11 mouse cellular contexts compared by ENCODE assay signal in genomic region chr7:98108636-98109430, GRCm38 (mm10). TPM values are rescaled to one million over a fixed set of nuclear protein-coding genes. Genes with fewer than 3 reads are reported as not detected.
A peak's percentile ranks its signal among the peaks of the same experiment; 100 is the strongest.
DNase-seq lines count a peak whose midpoint lies in the region; ATAC-seq and TF ChIP-seq lines count a peak whose summit lies in the region.
"Had no signal": no experiment of that assay in that cellular context is flagged by ENCODE, and none has a peak within 500 bp of the region (broad histone marks: within the 10 kb centered on the region; RNA-seq: fewer than 3 reads in every experiment).

No protein-coding gene starts in this region.

- no peak for TF ChIP-seq CTCF in CH12.LX (conservative IDR thresholded peaks at IDR 0.05 in 1 of 2, IDR thresholded peaks at IDR 0.05 in 1 of 2; ENCODE audit: low read depth in 2 of 2, low read length in 2 of 2)

- H3K27ac ChIP-seq in kidney, embryonic 16.5 days (ENCODE audit: low read length) = no peak overlapping the region
- no peak overlapping the region for H3K27ac ChIP-seq in CH12.LX (ENCODE audit: insufficient read depth, low read depth)

- no peak for ATAC-seq in kidney, embryonic 16.5 days (ENCODE audit: low FRiP score, low TSS enrichment)
- ATAC-seq in common myeloid progenitor, adult 5-6 weeks (replicated peaks; ENCODE audit: low read depth, poor library complexity, severe bottlenecking) = peak; percentile 43
- ATAC-seq: intestine, embryonic 16.5 days had no signal

- peaks cover 12% of the 10 kb centered on the region; the same call in 1 of the 2 replicates for H3K27me3 ChIP-seq in kidney, embryonic 16.5 days (ENCODE audit: insufficient read depth, low read length)
- peaks cover 4% of the 10 kb centered on the region for H3K27me3 ChIP-seq in CH12.LX (replicated peaks)

- H3K9me3 ChIP-seq in kidney, embryonic 16.5 days (ENCODE audit: low read length) = no peaks in the 10 kb centered on the region
- no peaks in the 10 kb centered on the region for H3K9me3 ChIP-seq in CH12.LX (replicated peaks; ENCODE audit: low read length)

- no peak overlapping the region for H3K9ac ChIP-seq in kidney, embryonic 16.5 days (replicated peaks; ENCODE audit: low read length)
- H3K9ac ChIP-seq in CH12.LX (ENCODE audit: insufficient read depth, low read depth) = peak overlapping the region; percentile 37

- H3K4me1 ChIP-seq in kidney, embryonic 16.5 days (ENCODE audit: insufficient read depth, low read length) = peaks cover 32% of the 10 kb centered on the region
- peaks cover 9 to 10% of the 10 kb centered on the region in 2 experiments for H3K4me1 ChIP-seq in CH12.LX (ENCODE audit: control insufficient read depth in 1 of 2, insufficient read depth in 2 of 2)

- in situ Hi-C loops in CH12.LX (cut with MboI; ENCODE audit: low pct_ligation_motif_present, low pct_unique_long_range_greater_than_20kb, low sequenced_read_pairs) = no loop called here

- H3K36me3 ChIP-seq in kidney, embryonic 16.5 days (ENCODE audit: insufficient read depth, low read length) = no peaks in the 10 kb centered on the region
- no peaks in the 10 kb centered on the region for H3K36me3 ChIP-seq in CH12.LX (replicated peaks in 1 of 2; ENCODE audit: control insufficient read depth in 1 of 2, insufficient read depth in 1 of 2, low read length in 1 of 2)

- WGBS in kidney, embryonic 16.5 days = 77% methylated on average over 16 of the region's 16 CpGs

- peak; percentile 57 for TF ChIP-seq EP300 in CH12.LX (IDR thresholded peaks at IDR 0.05; ENCODE audit: low read length)

- H3K79me2 ChIP-seq in CH12.LX (replicated peaks; ENCODE audit: control insufficient read depth, extremely low read depth, insufficient read depth, poor library complexity, severe bottlenecking) = no peaks in the 10 kb centered on the region

- DNase-seq in kidney, postnatal 4 days = peak; percentile 32 to 45
- peak; percentile 40 to 50 for DNase-seq in B cell, adult 2 months
- DNase-seq in CH12.LX (ENCODE audit: extremely low read depth) = peak; percentile 46
- DNase-seq in adrenal gland, postnatal 25 days = no peak
- DNase-seq in retina, embryonic 14.5 days (ENCODE audit: low spot score) = no peak
- no peak for DNase-seq in layer of hippocampus, postnatal 25 days (ENCODE audit: extremely low spot score in 1 of 2, low spot score in 1 of 2)
- DNase-seq: lung, postnatal 10 days had no signal

- TF ChIP-seq POLR2A in CH12.LX (IDR thresholded peaks at IDR 0.05; ENCODE audit: low read depth, low read length) = no peak

- dilution Hi-C loops in CH12.LX (cut with MboI; ENCODE audit: extremely low pct_ligation_motif_present, extremely low pct_unique_long_range_greater_than_20kb, low sequenced_read_pairs) = no loop called here

- no peak for TF ChIP-seq RAD21 in CH12.LX (IDR thresholded peaks at IDR 0.05; ENCODE audit: low read depth, low read length)

- no peak overlapping the region for H3K4me3 ChIP-seq in kidney, embryonic 16.5 days (ENCODE audit: low read length)
- H3K4me3 ChIP-seq in CH12.LX (replicated peaks in 1 of 3; ENCODE audit: low read depth in 2 of 3, low read length in 2 of 3, poor library complexity in 1 of 3) = no peak overlapping the region
- H3K4me3 ChIP-seq: myocyte had no signal

- H3K4me2 ChIP-seq in kidney, embryonic 16.5 days (replicated peaks; ENCODE audit: low read depth, low read length) = no peak overlapping the region
- H3K4me2 ChIP-seq in CH12.LX (ENCODE audit: insufficient read depth, low read depth, poor library complexity, severe bottlenecking) = peak overlapping the region; percentile 7; the same call in 1 of the 2 replicates

TF ChIP-seq in CH12.LX, 34 proteins besides CTCF, POLR2A, EP300 and RAD21:
- no peak for TF ChIP-seq JUND (conservative IDR thresholded peaks at IDR 0.05; ENCODE audit: low read depth, low read length)
- TF ChIP-seq BHLHE40 (IDR thresholded peaks at IDR 0.05; ENCODE audit: low read depth, low read length) = peak; percentile 60
- no peak for TF ChIP-seq ELF1 (IDR thresholded peaks at IDR 0.05; ENCODE audit: low read depth, low read length)
- no peak for TF ChIP-seq SIN3A (IDR thresholded peaks at IDR 0.05; ENCODE audit: low read length)
- TF ChIP-seq RCOR1 (conservative IDR thresholded peaks at IDR 0.05; ENCODE audit: low read depth, low read length) = 0 out of 2 replicates have a peak, but pooled peaks have one; percentile 20
- 0 out of 2 replicates have a peak, but pooled peaks have one; percentile 24 for TF ChIP-seq MXI1 (IDR thresholded peaks at IDR 0.05; ENCODE audit: low read depth, low read length)
- TF ChIP-seq POLR2AphosphoS2 (IDR thresholded peaks at IDR 0.05; ENCODE audit: low read depth, low read length) = no peak
- no peak for TF ChIP-seq ETS1 (conservative IDR thresholded peaks at IDR 0.05; ENCODE audit: low read depth, low read length)
- TF ChIP-seq CHD2 (IDR thresholded peaks at IDR 0.05; ENCODE audit: low read length) = no peak
- 0 out of 2 replicates have a peak, but pooled peaks have one; percentile 27 for TF ChIP-seq MAX (IDR thresholded peaks at IDR 0.05; ENCODE audit: low read length)
- peak; percentile 43; the same call in 1 of the 2 replicates for TF ChIP-seq IRF4 (IDR thresholded peaks at IDR 0.05; ENCODE audit: low read depth, low read length)
- TF ChIP-seq MAZ (IDR thresholded peaks at IDR 0.05; ENCODE audit: low read depth, low read length) = no peak
- no peak for TF ChIP-seq KAT2A (IDR thresholded peaks at IDR 0.05; ENCODE audit: insufficient replicate concordance, low read length)

RNA-seq across cellular contexts. Expression of gene Myo7a, which starts 10.5 kb away (rescaled TPM):
- 15.2 and 18.5 TPM in 2 replicates for polyA plus RNA-seq in kidney, embryonic 16.5 days (2015; fragmentation: Nextera tagmentation; extraction: Ambion mirVana)
- total RNA-seq in CH12.LX (2012; rRNA removed) (11.3 and 13.2 TPM in 2 replicates), CH12.LX (2014; rRNA removed) (12.9 and 14.0 TPM in 2 replicates)
- polyA plus RNA-seq in CH12.LX (2012; ENCODE audit: insufficient read length, low read depth) = 28.0 and 29.7 TPM in 2 replicates
- 7.4 and 7.5 TPM in 2 replicates for total RNA-seq in common myeloid progenitor, adult 5-6 weeks (2017)
- 91.2 and 206 TPM in 2 replicates for total RNA-seq in adrenal gland, postnatal 25 days (2021)
- total RNA-seq in layer of hippocampus, postnatal 25 days (2021) = 10 to 100 TPM in 1 of 2 experiments, 1 to 10 TPM in 1; 8.6 to 12.1 TPM

RNA-seq across cellular contexts. Expression of gene Omp, which starts 36.5 kb away (rescaled TPM):
- polyA plus RNA-seq in kidney, embryonic 16.5 days (2015; fragmentation: Nextera tagmentation; extraction: Ambion mirVana) = 0.49 and 0.81 TPM in 2 replicates
- total RNA-seq in CH12.LX (2012; rRNA removed) (0.08 TPM in 1 of 2 replicates, not detected in the other), CH12.LX (2014; rRNA removed) (not detected in 2 replicates)
- polyA plus RNA-seq in CH12.LX (2012; ENCODE audit: insufficient read length, low read depth) = not detected in 2 replicates
- total RNA-seq in common myeloid progenitor, adult 5-6 weeks (2017) = 0.23 TPM in 1 of 2 replicates, not detected in the other
- total RNA-seq in adrenal gland, postnatal 25 days (2021) = 5.2 and 5.4 TPM in 2 replicates
- 1 to 10 TPM; 1.0 to 1.4 TPM for total RNA-seq in layer of hippocampus, postnatal 25 days (2021)

Comparison
In these comparisons a context has a peak if more than half of its experiments do, and no peak if none do; other contexts are left out.
1. DNase-seq: peak in kidney, postnatal 4 days (2 of 2), B cell, adult 2 months (2 of 2) and CH12.LX (single experiment); none in adrenal gland, postnatal 25 days (single experiment), retina, embryonic 14.5 days (single experiment) and layer of hippocampus, postnatal 25 days (0 of 2).